Mouse (Mus musculus): ENCODE measurements around the gene Shld2. TPM values are rescaled to one million over a fixed set of nuclear protein-coding genes. Genes with fewer than 3 reads are reported as not detected.

Shld2 gene
- polyA plus RNA-seq, 1 experiment from 2014 or later, result 10.2 TPM

- H3K4me1 ChIP-seq, result no peaks in the 10 kb centered on the region
- no peak overlapping the region for H3K27ac ChIP-seq
- H3K4me2 ChIP-seq, result no peak overlapping the region
- no peak overlapping the region for H3K4me3 ChIP-seq
- no peak for ATAC-seq
- 80% methylated on average over 11 of the region's 11 CpGs for WGBS
- H3K27me3 ChIP-seq, result no peaks in the 10 kb centered on the region
- no peaks in the 10 kb centered on the region for H3K9me3 ChIP-seq (replicated peaks)
- no peak overlapping the region for H3K9ac ChIP-seq
- H3K36me3 ChIP-seq (ENCODE audit: poor library complexity, severe bottlenecking), result no peaks in the 10 kb centered on the region
Observed at GRCm38 (mm10) chr14:34298871-34299700, 11.2 kb downstream of the Shld2 start.

DNA sequence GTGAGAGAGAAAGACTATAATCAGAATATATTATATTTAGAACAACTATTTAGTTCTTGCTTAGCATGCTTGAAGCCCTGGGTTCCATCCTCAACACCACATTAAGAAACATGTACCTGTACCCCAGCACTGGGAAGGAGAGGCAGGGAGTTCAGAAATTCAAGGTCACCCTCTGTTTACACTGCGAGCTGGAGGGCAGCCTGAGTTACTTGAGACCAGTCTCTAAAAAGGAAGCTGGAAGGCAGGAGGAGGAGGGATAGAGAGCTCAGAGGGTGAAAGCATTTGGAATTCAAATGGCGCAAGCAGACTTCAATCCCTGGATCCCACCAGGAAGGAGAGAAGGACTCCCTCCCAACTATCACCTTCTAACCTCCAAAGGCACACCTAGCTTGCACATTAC is 12.7 kb downstream of the Shld2 start:
- Histone ChIP-seq H3K27ac (no peak overlapping the region), H3K9me3 (replicated peaks) (no peaks in the 10 kb centered on the region), H3K4me3 (no peak overlapping the region), H3K9ac (no peak overlapping the region), H3K4me1 (no peaks in the 10 kb centered on the region), H3K36me3 (ENCODE audit: poor library complexity, severe bottlenecking) (no peaks in the 10 kb centered on the region), H3K27me3 (no peaks in the 10 kb centered on the region), H3K4me2 (no peak overlapping the region)
- ATAC-seq, result no peak
- WGBS, result 81% methylated on average over 2 of the region's 2 CpGs

DNA sequence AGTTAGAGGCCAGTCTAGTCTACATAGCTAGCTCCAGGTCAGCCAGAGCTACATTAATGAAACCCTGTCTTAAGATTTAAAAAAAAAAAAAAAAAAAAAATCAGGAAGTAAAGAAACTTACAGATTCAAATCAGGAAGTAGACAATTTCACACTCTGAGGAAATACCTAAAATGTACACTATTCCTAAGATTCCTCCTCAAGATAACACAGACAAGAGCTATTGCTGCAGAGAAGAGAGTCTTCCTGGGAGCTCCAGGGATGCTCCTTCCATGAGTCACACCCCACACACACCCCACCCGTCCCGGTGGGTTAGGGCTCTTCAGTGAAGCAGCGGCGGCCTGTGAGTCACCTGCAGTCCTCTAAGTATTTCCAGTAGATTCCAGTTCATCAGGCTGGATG is 13.3 kb downstream of the Shld2 start:
- Histone ChIP-seq H3K27ac (no peak overlapping the region), H3K36me3 (ENCODE audit: poor library complexity, severe bottlenecking) (no peaks in the 10 kb centered on the region), H3K4me2 (no peak overlapping the region), H3K4me3 (no peak overlapping the region), H3K4me1 (no peaks in the 10 kb centered on the region), H3K9me3 (replicated peaks) (no peaks in the 10 kb centered on the region), H3K27me3 (no peaks in the 10 kb centered on the region), H3K9ac (no peak overlapping the region)
- WGBS, result 74% methylated on average over 4 of the region's 4 CpGs
- no peak for ATAC-seq

DNA sequence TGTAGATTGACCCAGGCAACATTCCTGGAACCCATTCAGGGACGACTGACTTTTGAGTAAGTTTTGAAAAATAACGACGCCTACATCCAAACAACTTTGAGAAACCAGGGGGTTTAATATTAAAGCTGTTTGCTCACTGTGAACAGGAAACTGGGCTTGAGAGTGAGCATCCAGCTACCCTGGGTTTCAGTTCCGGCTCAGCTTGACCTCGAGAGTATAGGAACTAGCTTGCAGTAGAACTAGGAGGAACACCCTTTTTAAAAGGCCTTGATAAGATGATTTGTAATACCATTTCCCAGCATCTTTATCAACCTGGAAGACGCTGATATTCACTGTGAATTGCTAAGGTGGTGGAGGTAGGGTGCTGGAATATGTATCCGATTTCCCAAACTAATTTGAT is 13.9 kb downstream of the Shld2 start:
- no peaks in the 10 kb centered on the region for H3K27me3 ChIP-seq
- H3K9ac ChIP-seq, result no peak overlapping the region
- ATAC-seq, result no peak
- WGBS, result 92% methylated on average over 7 of the region's 7 CpGs
- H3K9me3 ChIP-seq (replicated peaks), result no peaks in the 10 kb centered on the region
- no peak overlapping the region for H3K4me3 ChIP-seq
- H3K4me1 ChIP-seq, result no peaks in the 10 kb centered on the region
- no peaks in the 10 kb centered on the region for H3K36me3 ChIP-seq (ENCODE audit: poor library complexity, severe bottlenecking)
- no peak overlapping the region for H3K4me2 ChIP-seq
- no peak overlapping the region for H3K27ac ChIP-seq

- Histone ChIP-seq H3K27ac (no peak overlapping the region), H3K9me3 (replicated peaks) (no peaks in the 10 kb centered on the region), H3K4me1 (no peaks in the 10 kb centered on the region), H3K36me3 (ENCODE audit: poor library complexity, severe bottlenecking) (no peaks in the 10 kb centered on the region), H3K27me3 (no peaks in the 10 kb centered on the region), H3K9ac (no peak overlapping the region), H3K4me2 (no peak overlapping the region), H3K4me3 (no peak overlapping the region)
- WGBS, result 86% methylated on average over 3 of the region's 3 CpGs
- no peak for ATAC-seq
Observed at GRCm38 (mm10) chr14:34293641-34294040, 16.7 kb downstream of the Shld2 start.

- Histone ChIP-seq H3K27me3 (no peaks in the 10 kb centered on the region), H3K4me1 (no peaks in the 10 kb centered on the region), H3K36me3 (ENCODE audit: poor library complexity, severe bottlenecking) (no peaks in the 10 kb centered on the region), H3K9me3 (replicated peaks) (no peaks in the 10 kb centered on the region), H3K4me2 (no peak overlapping the region), H3K4me3 (no peak overlapping the region), H3K9ac (no peak overlapping the region), H3K27ac (no peak overlapping the region)
- ATAC-seq, result no peak
- WGBS, result 50% methylated on average over 1 of the region's 1 CpGs
Observed at GRCm38 (mm10) chr14:34290229-34290628, 20.1 kb downstream of the Shld2 start.

DNA sequence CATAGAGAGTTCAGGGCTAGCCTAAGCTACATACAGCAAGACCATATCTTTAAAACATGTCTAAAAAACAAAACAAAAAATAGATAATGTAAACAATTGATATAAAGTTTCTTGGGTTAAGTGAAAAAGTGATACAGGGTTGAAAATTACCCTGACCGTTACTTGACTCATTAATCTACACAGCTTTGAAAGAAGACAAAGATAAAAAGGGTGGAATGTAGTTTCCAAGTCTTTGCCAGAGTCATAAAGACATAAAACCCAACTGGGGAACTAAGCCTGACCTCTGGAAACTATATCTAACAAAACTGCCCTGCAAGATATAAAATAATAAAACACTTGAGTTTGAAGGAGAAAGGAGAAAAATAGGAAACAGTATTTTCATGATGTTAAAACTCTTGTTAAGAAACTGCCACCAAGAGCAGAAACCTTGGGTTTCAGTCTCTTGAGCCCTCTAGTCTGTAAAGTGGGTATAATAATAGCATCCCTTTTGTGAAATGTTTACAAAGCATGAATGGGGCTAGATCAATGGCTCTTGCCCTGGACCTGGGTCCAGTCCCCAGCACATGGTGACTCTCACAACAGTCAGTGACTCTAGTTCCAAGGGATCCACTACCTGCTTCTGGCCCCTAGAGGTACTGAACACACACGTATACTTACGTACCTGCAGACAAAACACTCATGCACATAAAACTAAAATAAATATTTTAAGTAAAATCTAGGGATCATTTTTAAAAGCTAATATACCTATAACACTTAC is 20.9 kb downstream of the Shld2 start:
- H3K27ac ChIP-seq, result no peak overlapping the region
- WGBS, result 96% methylated on average over 3 of the region's 3 CpGs
- no peaks in the 10 kb centered on the region for H3K27me3 ChIP-seq
- no peaks in the 10 kb centered on the region for H3K9me3 ChIP-seq (replicated peaks)
- no peak overlapping the region for H3K9ac ChIP-seq
- no peak overlapping the region for H3K4me2 ChIP-seq
- no peaks in the 10 kb centered on the region for H3K4me1 ChIP-seq
- H3K4me3 ChIP-seq, result no peak overlapping the region
- no peaks in the 10 kb centered on the region for H3K36me3 ChIP-seq (ENCODE audit: poor library complexity, severe bottlenecking)
- no peak for ATAC-seq

DNA sequence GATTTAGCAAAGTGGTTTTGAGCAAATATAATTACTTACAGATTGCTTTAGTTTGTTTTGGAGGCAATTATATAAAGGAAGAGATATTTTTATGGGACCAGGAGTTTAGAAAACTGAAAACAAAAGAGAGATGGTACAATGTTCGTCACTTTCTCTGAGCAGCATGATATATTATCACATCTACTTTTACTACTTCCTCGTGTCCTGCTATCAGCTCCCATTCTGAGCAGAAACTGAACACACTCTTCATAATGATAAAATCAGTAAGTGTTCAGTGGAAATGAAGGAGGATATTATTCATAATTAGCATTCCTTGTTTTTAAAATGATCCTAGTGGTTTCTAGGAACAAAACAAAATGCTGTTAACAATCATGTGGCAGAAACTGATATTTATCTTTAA is 21.9 kb downstream of the Shld2 start:
- Histone ChIP-seq H3K4me2 (no peak overlapping the region), H3K4me3 (no peak overlapping the region), H3K9me3 (replicated peaks) (no peaks in the 10 kb centered on the region), H3K27ac (no peak overlapping the region), H3K9ac (no peak overlapping the region), H3K27me3 (no peaks in the 10 kb centered on the region), H3K4me1 (no peaks in the 10 kb centered on the region), H3K36me3 (ENCODE audit: poor library complexity, severe bottlenecking) (no peaks in the 10 kb centered on the region)
- no peak for ATAC-seq
- WGBS, result 86% methylated on average over 2 of the region's 2 CpGs

GRCm38 (mm10) chr14:34281736-34282269 is 28.5 kb downstream of the Shld2 start:
- Histone ChIP-seq H3K4me2 (no peak overlapping the region), H3K36me3 (ENCODE audit: poor library complexity, severe bottlenecking) (no peaks in the 10 kb centered on the region), H3K4me1 (no peaks in the 10 kb centered on the region), H3K4me3 (no peak overlapping the region), H3K9me3 (replicated peaks) (no peaks in the 10 kb centered on the region), H3K27ac (no peak overlapping the region), H3K9ac (no peak overlapping the region), H3K27me3 (no peaks in the 10 kb centered on the region)
- 92% methylated on average over 5 of the region's 5 CpGs for WGBS
- ATAC-seq, result no peak

- 82% methylated on average over 2 of the region's 2 CpGs for WGBS
- H3K4me1 ChIP-seq, result no peaks in the 10 kb centered on the region
- H3K9me3 ChIP-seq (replicated peaks), result no peaks in the 10 kb centered on the region
- H3K4me2 ChIP-seq, result no peak overlapping the region
- no peaks in the 10 kb centered on the region for H3K36me3 ChIP-seq (ENCODE audit: poor library complexity, severe bottlenecking)
- ATAC-seq, result no peak
- H3K4me3 ChIP-seq, result no peak overlapping the region
- H3K27ac ChIP-seq, result no peak overlapping the region
- H3K27me3 ChIP-seq, result no peaks in the 10 kb centered on the region
- no peak overlapping the region for H3K9ac ChIP-seq
Observed at GRCm38 (mm10) chr14:34280798-34281197, 29.5 kb downstream of the Shld2 start.

GRCm38 (mm10) chr14:34279726-34280125 is 30.6 kb downstream of the Shld2 start:
- no peak for ATAC-seq
- Histone ChIP-seq H3K36me3 (ENCODE audit: poor library complexity, severe bottlenecking) (no peaks in the 10 kb centered on the region), H3K27ac (no peak overlapping the region), H3K4me1 (no peaks in the 10 kb centered on the region), H3K27me3 (no peaks in the 10 kb centered on the region), H3K9me3 (replicated peaks) (no peaks in the 10 kb centered on the region), H3K9ac (no peak overlapping the region), H3K4me2 (no peak overlapping the region), H3K4me3 (no peak overlapping the region)
- WGBS, result 92% methylated on average over 4 of the region's 4 CpGs

GRCm38 (mm10) chr14:34275225-34275624 is 35.1 kb downstream of the Shld2 start:
- Histone ChIP-seq H3K9me3 (replicated peaks) (no peaks in the 10 kb centered on the region), H3K36me3 (ENCODE audit: poor library complexity, severe bottlenecking) (no peaks in the 10 kb centered on the region), H3K27ac (no peak overlapping the region), H3K4me1 (no peaks in the 10 kb centered on the region), H3K4me2 (no peak overlapping the region), H3K27me3 (no peaks in the 10 kb centered on the region), H3K4me3 (no peak overlapping the region), H3K9ac (no peak overlapping the region)
- ATAC-seq, result no peak
- WGBS, result 89% methylated on average over 4 of the region's 4 CpGs
